Mouse (Mus musculus) limb, embryonic 12.5 days (tissue): Measurements from ENCODE around the gene Stmn1. TPM values are rescaled to one million over a fixed set of nuclear protein-coding genes. Genes with fewer than 3 reads are reported as not detected.

ENCODE experiments used
- ATAC-seq: fragments of 200-750 bp; cut with Nextera tagmentation; 2 replicates; pipeline ENCODE4 v1.8.0; 2017; ENCODE audit warnings: low read depth, moderate TSS enrichment; ENCODE audit not compliant: insufficient number of reproducible peaks, insufficient read depth, low FRiP score, low TSS enrichment
- H3K27ac ChIP-seq: fragments of 300-500 bp; sonication (generic); 2 replicates; pipeline ENCODE4 v1.5.1; 2016; ENCODE audit warnings: mild to moderate bottlenecking, moderate library complexity
- H3K27me3 ChIP-seq: fragments of 300-500 bp; sonication (generic); 2 replicates; pipeline ENCODE4 v1.6.1; 2016; ENCODE audit warnings: mild to moderate bottlenecking, moderate library complexity
- H3K36me3 ChIP-seq: fragments of 300-500 bp; sonication (generic); 2 replicates; pipeline ENCODE4 v1.6.1; 2016; ENCODE audit warnings: mild to moderate bottlenecking, moderate library complexity
- H3K4me1 ChIP-seq: fragments of 300-500 bp; sonication (generic); replicated peaks from 2 replicates; pipeline ENCODE4 v1.6.1; 2016
- H3K4me2 ChIP-seq: fragments of 300-500 bp; sonication (generic); 2 replicates; pipeline ENCODE4 v1.6.1; 2016; ENCODE audit warnings: mild to moderate bottlenecking, moderate library complexity
- H3K4me3 ChIP-seq: fragments of 300-500 bp; sonication (generic); replicated peaks from 2 replicates; pipeline ENCODE4 v1.5.1; 2016; ENCODE audit warnings: mild to moderate bottlenecking
- H3K9ac ChIP-seq: fragments of 300-500 bp; sonication (generic); replicated peaks from 2 replicates; pipeline ENCODE4 v1.6.1; 2016; ENCODE audit warnings: mild to moderate bottlenecking, moderate library complexity
- H3K9me3 ChIP-seq: fragments of 300-500 bp; sonication (generic); 2 replicates; pipeline ENCODE4 v1.6.1; 2016; ENCODE audit warnings: mild to moderate bottlenecking, moderate library complexity
- WGBS: fragments of 180-500 bp; shearing (Covaris S2); methylation state at CpG from one replicate; pipeline ENCODE4 v1.1.7; 2016; 5-methylcytosine and 5-hydroxymethylcytosine counted together
- microRNA-seq: library from miRNA; unstranded; fragments of <30 nt; microRNA quantifications from one replicate; pipeline ENCODE4, GENCODE M21; 2017
- polyA plus RNA-seq: library from polyadenylated mRNA; unstranded; fragments of >200 nt; fragmentation: Nextera tagmentation; extraction: Ambion mirVana; gene quantifications from 2 replicates; pipeline ENCODE4 v1.2.1, GENCODE M21; 2016

Stmn1 gene
- polyA plus RNA-seq, 1 experiment from 2014 or later = 2,360 TPM

- H3K4me3 ChIP-seq = no peak overlapping the region
- H3K9ac ChIP-seq = no peak overlapping the region
- H3K27ac ChIP-seq = no peak overlapping the region
- H3K4me2 ChIP-seq = no peak overlapping the region
- H3K9me3 ChIP-seq = no peaks in the 10 kb centered on the region
- H3K27me3 ChIP-seq = no peaks in the 10 kb centered on the region
- peaks cover 7% of the 10 kb centered on the region for H3K36me3 ChIP-seq
- 79% methylated on average over 7 of the region's 7 CpGs for WGBS
- peaks cover 15% of the 10 kb centered on the region for H3K4me1 ChIP-seq
- no peak for ATAC-seq
Observed at GRCm38 (mm10) chr4:134515614-134516013, 47.5 kb downstream of the Stmn1 start.

- WGBS = 89% methylated on average over 8 of the region's 8 CpGs
- Histone ChIP-seq H3K36me3 (peaks cover 20% of the 10 kb centered on the region), H3K27ac (no peak overlapping the region), H3K27me3 (no peaks in the 10 kb centered on the region), H3K9ac (no peak overlapping the region), H3K9me3 (no peaks in the 10 kb centered on the region), H3K4me3 (no peak overlapping the region), H3K4me2 (no peak overlapping the region), H3K4me1 (peaks cover 9% of the 10 kb centered on the region)
- no peak for ATAC-seq
Observed at GRCm38 (mm10) chr4:134516981-134517380, 48.9 kb downstream of the Stmn1 start.

DNA sequence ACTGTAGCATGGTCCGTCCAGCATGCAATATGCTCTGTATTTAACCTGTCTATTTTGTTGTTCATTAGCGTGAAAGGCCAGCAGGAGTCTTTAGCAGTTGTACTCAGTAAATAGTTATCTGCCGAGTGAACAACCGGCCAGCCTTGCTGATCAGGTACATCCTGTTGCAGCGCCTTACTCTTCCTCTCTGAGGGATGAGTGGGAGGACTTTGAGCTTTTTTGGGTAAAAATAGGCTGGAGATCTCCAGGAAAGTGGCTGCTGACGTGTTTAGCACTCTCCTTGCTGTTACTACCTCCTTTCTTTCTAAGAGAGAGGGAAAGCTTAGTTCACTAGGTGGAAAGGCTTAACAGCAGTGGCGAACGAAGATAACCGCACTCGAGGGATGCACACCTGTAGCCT is 49.6 kb downstream of the Stmn1 start:
- ATAC-seq = no peak
- no peak overlapping the region for H3K9ac ChIP-seq
- no peak overlapping the region for H3K27ac ChIP-seq
- peaks cover 27% of the 10 kb centered on the region for H3K36me3 ChIP-seq
- no peak overlapping the region for H3K4me3 ChIP-seq
- no peak overlapping the region for H3K4me2 ChIP-seq
- no peaks in the 10 kb centered on the region for H3K27me3 ChIP-seq
- 89% methylated on average over 10 of the region's 10 CpGs for WGBS
- H3K9me3 ChIP-seq = no peaks in the 10 kb centered on the region
- H3K4me1 ChIP-seq = peaks cover 5% of the 10 kb centered on the region

GRCm38 (mm10) chr4:134518541-134518940 is 50.4 kb downstream of the Stmn1 start:
- H3K36me3 ChIP-seq = peaks cover 35% of the 10 kb centered on the region
- WGBS = 94% methylated on average over 4 of the region's 4 CpGs
- ATAC-seq = no peak

DNA sequence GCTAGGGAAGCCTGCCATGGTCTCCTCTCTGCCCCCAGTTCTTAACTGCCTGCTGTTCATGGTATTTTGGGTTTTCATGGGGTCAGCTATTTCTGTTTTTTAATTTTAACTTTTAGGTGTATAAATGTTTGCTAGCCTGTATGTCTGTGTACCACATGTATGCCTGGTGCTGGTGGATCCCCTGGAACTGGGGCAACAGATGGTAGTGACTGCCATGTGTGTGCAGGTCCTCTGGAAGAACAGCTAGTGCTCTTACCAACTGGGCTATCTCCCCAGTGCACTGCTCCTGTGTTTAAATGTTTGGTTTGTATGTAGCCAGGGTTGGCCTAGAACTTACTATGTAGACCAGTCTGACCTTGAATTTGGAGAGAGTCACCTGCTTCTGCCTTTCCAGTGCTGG is 51.2 kb downstream of the Stmn1 start:
- peaks cover 43% of the 10 kb centered on the region for H3K36me3 ChIP-seq
- no peak for ATAC-seq
- no peaks in the 10 kb centered on the region for H3K9me3 ChIP-seq
- H3K9ac ChIP-seq = no peak overlapping the region
- no peaks in the 10 kb centered on the region for H3K4me1 ChIP-seq
- H3K27me3 ChIP-seq = no peaks in the 10 kb centered on the region
- H3K4me2 ChIP-seq = no peak overlapping the region
- no peak overlapping the region for H3K27ac ChIP-seq
- H3K4me3 ChIP-seq = no peak overlapping the region

More at GRCm38 (mm10) chr4:134518541-134518940, 50.4 kb downstream of the Stmn1 start:
- Histone ChIP-seq H3K9ac (no peak overlapping the region), H3K4me1 (no peaks in the 10 kb centered on the region), H3K4me2 (no peak overlapping the region), H3K9me3 (no peaks in the 10 kb centered on the region), H3K27ac (no peak overlapping the region), H3K4me3 (no peak overlapping the region), H3K27me3 (no peaks in the 10 kb centered on the region)

Small RNA genes within 50 kb of the gene (microRNA-seq; reads per million reads assigned to microRNA genes)
- gene Gm23634 = not detected

Other genes with a start within 250 kb of the Stmn1 start
- gene Catsper4, start 240.9 kb upstream of the Stmn1 start, polyA plus RNA-seq = not detected in 2 replicates
- 1.7 and 2.0 TPM in 2 replicates for gene Cnksr1, start 229.9 kb upstream of the Stmn1 start, polyA plus RNA-seq
- 0.78 and 0.96 TPM in 2 replicates for gene E130218I03Rik, start 224.7 kb upstream of the Stmn1 start, polyA plus RNA-seq
- 17.5 and 19.2 TPM in 2 replicates for gene Zfp593, start 222.7 kb upstream of the Stmn1 start, polyA plus RNA-seq
- gene Gm30191, start 221.4 kb upstream of the Stmn1 start, polyA plus RNA-seq = not detected in 2 replicates
- gene Grrp1, start 214.2 kb upstream of the Stmn1 start, polyA plus RNA-seq = 4.2 and 5.9 TPM in 2 replicates
- gene Pdik1l, start 180.4 kb upstream of the Stmn1 start, polyA plus RNA-seq = 23.9 and 24.6 TPM in 2 replicates
- gene Trim63, start 153.2 kb upstream of the Stmn1 start, polyA plus RNA-seq = 3.3 and 3.6 TPM in 2 replicates
- 0.06 and 0.15 TPM in 2 replicates for gene Slc30a2, start 125.1 kb upstream of the Stmn1 start, polyA plus RNA-seq
- gene Extl1, start 84.5 kb upstream of the Stmn1 start, polyA plus RNA-seq = 3.4 and 4.1 TPM in 2 replicates
- gene Pafah2, start 72.0 kb upstream of the Stmn1 start, polyA plus RNA-seq = 9.7 and 10.9 TPM in 2 replicates
- 2.4 and 2.9 TPM in 2 replicates for gene Paqr7, start 28.4 kb downstream of the Stmn1 start, polyA plus RNA-seq
- gene Aunip, start 42.7 kb downstream of the Stmn1 start, polyA plus RNA-seq = 15.8 and 16.5 TPM in 2 replicates
- 118 TPM in 2 replicates for gene Mtfr1l, start 67.1 kb downstream of the Stmn1 start, polyA plus RNA-seq
- 14.7 and 47.6 TPM in 2 replicates for gene Selenon, start 83.8 kb downstream of the Stmn1 start, polyA plus RNA-seq
- 2.9 and 3.4 TPM in 2 replicates for gene Man1c1, start 236.0 kb downstream of the Stmn1 start, polyA plus RNA-seq